Mouse (Mus musculus) T-cell, adult 2 months (primary cell): ENCODE results near the gene Bdh2.
A peak's percentile ranks its signal among the peaks of the same experiment; 100 is the strongest.

Experiments
- DNase-seq: peaks from one replicate; pipeline ENCODE4 v3.0.0; 2022; ENCODE audit warnings: low spot score

Gene Bdh2

DNA sequence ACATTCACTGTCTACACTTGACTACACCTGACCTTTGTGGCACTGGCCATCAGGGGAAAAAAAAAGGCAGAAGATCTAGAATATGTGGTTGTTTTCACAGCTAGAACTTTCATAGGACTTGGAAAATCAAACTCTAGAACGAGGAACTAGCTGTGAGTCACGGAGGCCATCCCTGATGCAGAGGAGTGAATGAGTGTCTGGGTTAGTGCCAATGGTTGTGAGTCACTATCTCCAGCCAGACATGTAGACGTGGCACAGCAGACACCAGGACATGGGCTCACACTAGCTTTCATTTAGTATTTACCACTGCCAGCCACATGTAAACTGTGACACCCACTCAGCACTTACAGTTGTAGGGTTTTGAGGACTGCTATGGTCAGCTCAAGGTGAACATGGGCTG is 17.5 kb downstream of the Bdh2 start:
- DNase-seq, result no peak

DNA sequence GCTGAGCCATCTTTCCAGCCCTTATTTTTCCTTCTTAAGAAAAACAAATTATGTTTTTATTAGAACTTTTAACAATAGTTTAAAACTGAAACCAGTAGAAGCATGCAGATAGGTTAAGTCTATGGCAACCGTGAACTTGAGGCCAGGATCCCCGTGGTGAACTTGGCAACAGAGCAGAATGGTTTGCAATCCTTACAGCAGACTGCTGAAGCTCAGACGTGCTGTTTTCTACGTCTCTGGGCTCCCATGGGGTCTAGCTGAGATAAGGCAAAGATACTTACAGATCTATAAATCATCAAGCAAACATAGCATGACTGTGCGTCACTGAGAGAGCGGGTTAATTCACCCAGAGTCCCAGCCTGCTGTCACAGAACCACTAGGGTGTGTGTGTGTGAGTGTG is 19.1 kb downstream of the Bdh2 start:
- DNase-seq, result no peak

DNA sequence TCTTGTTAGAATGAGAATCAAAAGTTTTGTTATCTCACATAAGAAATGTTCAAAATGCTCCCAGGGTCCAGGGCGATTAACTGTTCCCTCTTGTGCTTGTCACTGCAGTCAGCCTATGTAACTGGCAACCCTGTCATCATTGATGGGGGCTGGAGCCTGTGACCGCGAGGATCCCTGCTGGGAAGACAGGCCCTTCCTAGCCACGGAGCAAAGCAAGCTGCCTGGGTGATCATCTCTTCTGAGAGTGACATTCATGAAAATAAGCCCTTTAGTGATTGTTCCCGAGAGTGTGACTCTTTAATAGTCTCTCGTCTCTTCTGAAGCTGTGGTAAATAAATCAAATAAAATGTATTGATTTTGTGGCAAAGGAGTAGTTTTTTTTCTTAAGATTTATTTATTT is 23.0 kb downstream of the Bdh2 start:
- DNase-seq, result no peak

DNA sequence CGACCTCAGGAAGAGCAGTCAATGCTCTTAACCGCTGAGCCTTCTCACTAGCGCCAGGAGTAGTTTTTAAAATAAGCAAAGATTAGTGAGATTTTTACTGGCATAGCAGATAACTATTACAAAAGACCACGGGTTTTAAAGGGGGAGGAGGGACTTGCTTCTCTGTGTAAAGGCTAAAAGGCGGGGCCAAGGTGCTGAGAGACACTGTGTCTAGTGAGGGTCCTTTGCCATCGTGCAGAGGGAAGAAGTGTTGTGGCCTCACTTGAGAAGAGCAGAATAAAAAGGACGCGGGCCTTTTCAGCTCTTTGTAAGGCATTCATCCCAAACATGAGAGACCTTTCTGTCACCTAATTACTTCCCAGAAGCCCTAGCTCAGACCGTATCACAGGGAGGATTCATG is 23.5 kb downstream of the Bdh2 start:
- no peak for DNase-seq

DNA sequence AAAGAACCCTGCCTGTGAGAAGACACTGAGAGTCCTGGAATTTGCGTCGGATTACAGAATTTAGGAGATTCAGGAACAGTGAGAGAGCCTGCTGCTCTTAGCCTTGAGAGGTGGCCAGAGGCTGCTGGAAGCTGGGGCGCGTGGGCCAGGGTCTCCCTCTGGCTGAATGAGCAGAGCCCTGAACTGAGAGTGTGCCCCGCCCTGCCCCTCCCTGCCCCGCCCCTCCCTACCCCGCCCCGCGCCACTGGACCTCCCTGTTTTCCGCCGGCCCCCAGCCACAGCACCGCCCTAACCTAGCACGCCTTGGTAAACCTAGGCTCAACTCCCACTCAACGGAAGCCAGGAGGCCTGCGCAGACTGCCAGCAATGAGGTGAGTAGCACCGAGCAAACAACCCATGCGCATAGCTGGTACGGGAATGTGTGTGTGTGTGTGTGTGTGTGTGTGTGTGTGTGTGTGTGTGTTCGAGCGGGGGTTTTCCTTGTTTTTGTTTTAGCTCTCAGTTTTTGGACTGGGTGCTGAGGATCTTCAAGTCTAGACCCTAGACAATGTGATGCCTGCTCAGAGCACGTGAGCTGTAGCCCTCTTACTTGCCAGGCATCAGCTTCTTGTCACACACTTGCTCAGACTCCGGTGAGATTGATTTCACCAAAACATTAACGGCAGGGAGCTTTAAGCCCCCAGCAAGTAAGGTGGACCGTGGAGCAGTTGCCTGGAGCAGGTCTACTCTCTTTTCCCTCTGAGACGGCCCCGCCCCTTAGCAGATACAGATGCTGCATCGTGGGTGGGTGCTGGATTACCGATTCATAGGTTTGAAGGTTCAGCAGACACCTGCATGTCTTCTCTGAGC is 26.6 kb downstream of the Bdh2 start, which contains the start of gene Slc9b2:
TSS of gene Slc9b2 (plus strand) at position 290 of the 849 bp plus-strand sequence.
- peak; percentile 58 for DNase-seq

DNA sequence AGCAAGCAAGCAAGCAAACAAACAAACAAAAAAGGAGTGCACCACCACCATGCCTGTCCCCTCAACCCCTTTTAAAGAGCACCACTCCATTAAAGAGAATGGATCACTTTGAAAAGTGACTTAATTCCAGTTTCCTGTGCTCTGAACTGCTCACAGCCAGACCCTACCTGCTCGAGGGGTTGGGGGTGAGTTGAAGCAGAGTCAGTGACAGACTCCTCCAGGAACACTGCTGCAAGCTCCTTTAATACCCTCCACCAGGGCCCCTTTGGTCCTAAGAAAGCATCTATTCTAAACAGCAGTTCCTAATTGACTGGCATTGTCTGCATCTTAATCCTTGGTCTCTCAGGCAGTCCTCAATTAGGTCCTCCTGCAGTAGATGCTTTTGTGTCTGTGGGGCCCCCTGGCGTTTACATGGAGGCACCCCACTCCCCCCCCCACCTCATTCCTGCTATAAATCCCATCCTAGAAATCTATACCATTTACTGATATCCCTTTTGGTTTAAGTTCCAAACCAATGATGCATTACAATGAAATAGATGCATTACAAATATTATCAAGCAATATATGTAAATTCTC is 32.0 kb downstream of the Bdh2 start:
- no peak for DNase-seq

DNA sequence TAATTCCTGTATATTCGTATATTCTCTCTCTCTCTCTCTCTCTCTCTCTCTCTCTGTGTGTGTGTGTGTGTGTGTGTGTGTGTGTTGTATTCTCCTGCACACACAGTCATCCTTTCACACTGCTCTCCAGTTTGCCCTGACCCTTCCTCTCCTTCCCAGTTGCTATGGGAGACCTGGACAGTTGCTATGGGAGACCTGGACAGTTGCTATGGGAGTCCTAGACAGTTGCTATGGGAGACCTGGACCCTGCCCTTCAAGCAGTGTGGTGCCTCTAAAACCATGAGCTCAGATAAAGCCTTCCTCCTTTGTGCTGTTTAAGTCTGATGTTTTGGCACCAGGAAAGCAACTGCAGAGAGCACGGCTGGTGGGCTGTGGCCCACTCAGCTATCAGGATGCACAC is 32.7 kb downstream of the Bdh2 start:
- DNase-seq, result no peak

DNA sequence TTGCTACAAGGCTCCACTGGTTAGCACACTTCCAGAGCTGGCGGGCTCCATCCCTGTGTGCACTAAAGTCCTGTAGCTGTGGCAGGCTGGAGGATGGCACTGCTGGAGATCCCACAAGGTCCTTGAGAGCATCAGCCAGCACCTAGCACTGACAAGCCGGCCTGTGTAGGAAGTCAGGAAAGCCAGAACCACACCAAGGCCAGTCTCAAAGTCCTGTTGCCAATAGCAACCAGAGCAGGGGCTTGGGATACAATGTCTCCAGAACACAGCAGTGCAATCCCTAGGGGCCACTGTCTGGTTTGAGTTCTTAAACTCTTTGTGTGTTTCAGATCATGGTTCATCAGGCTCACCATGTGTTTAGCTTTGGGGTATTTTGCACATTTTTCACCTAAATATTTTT is 33.8 kb downstream of the Bdh2 start:
- DNase-seq, result no peak

DNA sequence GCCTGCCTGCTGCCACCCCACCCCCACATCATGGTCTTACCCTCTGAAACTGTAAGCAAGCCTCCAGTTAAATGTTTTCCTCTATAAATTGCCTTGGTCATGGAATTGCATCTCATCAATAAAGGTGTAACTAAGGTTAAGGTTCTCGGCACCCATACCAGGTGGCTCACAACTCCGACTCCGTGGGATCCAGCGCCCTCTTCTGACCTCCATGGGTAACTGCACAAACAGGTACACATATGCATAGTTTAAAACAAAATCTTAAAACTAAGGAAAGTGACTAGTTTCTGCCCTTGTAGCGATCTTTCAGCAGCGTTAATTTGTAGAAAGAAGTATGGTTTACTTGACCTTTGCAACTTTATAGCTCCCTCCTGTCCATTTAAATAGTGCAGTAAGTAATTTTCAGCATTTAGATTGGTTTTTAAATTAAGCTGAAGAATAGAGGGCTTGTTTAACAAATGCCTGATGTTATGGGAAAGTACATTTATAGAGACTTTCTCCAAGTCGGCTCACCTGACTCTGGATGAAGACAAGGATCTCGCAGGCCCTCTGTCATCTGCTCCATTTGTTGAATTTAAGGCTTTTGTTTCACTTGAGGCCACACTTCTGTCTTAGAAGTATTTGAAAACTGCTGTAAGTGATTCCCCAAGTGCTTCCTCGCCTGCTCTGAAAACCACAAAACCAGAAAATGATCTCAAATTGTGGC is 34.9 kb downstream of the Bdh2 start:
- DNase-seq, result no peak

DNA sequence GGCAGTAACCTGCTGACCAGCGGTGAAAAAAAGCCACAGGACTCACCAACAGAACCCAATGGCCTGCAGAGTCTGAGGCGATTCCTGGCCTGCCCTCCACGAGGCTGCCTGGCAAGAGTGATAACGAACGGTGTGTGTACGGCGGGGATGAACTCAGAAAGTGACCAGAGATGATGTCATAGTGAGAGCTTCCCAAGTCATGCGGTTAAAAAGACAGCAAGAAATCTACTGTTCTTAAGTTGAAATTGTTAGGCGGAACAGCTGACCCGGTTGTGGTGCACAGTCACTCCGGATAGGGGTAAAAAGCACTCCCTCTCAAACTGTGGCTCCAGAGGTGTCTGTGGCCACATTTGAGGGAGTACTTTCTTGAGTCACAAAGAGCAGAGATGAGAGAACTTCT is 37.3 kb downstream of the Bdh2 start:
- no peak for DNase-seq

DNA sequence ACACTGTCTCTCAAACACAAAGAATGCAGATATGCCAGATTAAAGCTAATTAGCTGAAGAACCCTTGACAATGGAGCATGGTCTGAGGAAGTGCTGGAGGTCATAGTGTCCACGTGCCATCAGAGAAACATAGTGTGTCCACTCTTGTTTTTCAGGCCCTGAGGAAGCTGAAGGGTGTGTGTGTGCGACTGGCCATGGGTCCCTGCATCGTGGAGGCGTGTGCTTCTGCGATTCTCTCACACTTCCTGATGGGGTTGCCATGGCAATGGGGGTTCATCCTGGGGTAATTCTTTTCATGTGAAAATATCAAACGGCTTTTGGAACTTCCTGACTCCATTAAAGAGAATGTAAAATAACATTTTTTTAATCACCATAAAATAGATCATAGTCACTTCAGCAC is 43.3 kb downstream of the Bdh2 start:
- DNase-seq, result no peak

DNA sequence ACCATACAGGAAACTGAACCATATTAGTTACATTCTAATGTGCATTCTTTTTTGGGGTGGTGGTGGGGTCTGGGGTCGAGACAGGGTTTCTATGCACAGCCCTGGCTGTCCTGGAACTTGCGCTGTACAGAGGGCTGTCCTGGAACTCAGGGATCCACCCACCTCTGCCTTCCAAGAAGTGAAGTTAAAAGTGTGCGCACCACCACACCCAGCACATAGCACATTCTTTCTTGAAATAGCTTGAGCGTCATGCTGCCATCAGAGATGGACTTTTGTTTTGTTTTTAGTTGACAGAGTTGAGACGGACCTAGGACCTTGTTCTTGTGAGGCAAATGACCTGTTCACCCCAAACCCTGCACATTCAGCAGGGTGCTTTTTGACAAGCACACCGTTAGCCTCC is 46.2 kb downstream of the Bdh2 start:
- no peak for DNase-seq

DNA sequence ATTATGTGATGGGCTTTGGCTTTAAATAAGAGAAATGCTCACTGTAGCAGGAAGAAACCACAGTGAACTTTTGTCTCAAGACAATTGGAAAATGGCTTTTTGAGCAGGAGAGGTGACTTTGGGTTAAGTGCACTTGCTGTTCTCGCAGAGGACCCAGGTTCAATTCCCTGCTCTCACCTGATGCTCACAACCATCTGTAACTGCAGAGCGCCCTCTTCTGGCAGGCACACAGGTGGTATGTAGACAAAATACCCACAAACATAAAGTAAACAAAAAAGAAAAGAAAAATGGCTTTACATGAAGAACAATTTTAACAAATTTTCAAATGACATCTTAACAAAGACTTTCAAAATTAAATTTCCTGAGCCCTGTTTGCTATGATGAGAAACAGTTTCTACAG is 46.6 kb downstream of the Bdh2 start:
- no peak for DNase-seq

DNA sequence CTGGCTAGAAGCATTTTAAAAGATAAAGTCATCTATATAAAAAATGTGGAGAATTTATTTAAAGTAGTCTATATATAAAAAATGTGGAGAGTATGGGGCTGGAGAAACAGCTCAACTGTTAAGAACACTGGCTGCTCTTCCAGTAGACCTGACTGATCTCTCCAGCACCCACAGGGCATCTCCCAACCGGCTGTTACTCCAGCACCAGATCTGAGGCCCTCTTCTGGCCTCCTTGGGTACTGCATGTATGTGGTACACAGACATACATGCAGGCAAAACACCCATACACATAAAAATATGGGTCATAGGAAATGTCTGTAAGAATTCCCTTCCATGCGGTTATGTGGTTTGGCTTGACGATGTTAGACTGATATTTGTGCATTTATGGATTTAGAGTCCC is 47.5 kb downstream of the Bdh2 start:
- DNase-seq, result peak; percentile 60

DNA sequence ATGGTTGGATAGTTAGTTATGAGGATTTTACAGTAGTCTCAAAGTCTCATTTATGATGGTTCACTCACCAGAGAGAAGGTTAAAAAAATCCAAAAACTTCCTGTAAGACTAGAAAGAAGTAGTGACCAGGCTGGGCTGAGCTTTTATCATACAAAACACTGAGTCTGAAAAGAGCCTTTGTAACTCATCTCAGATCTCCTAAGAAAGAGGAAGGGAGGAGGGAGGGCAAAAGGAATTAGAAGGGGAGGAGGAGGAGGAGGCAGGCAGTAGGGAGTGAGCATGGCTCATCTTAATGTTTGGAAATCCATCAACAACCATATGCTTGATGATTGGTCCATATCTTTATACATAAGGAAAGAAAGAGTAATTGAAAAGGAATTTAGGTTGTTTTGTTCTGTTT is 51.7 kb downstream of the Bdh2 start:
- DNase-seq, result no peak

DNA sequence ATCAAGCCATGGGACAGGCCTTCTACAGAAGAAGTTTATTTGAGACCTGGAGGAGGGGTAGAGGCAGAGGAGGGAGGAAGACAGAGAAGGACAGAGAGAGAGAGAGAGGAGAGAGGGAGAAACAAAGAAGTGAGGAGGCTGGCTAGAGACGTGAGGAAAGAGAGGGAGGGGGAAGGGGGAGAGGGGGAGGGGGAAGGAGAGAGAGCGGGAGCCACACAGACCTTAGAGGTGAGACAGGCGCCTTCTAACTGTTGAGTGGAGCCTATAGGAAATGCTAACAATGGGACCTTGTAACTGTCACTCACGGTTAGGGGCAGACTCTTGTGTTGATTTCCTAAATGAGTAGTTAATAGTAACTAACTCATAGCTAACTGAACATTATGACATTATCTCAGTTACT is 52.7 kb downstream of the Bdh2 start:
- no peak for DNase-seq

DNA sequence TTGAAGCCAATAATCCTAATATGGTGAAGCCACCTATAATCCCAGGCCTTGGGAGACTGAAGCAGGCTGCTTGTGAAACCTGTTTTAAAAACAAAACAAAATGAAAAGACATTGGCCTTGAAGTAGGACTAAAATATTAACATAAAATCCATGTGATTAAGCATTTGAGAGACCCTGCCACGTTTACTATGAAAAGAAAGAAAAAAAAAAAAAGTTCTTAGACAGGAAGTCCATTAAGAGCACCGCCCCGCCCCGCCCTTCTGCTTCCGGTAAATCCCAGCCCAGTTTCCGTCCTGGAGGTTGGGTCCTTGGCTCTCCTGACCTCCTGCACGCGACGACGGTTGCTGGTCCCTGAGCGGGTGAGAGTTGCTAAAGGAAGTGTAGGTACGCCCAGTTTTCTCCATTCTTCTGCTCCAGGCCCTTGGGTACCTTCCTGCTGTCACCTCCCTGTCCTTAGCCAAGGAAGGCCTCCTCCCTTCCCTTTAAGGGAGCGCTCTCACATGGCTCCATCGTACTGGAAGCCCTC is 66.8 kb downstream of the Bdh2 start, which contains the start of gene Slc9b1:
TSS of gene Slc9b1 (plus strand) at position 291 of the 526 bp plus-strand sequence.
- DNase-seq, result no peak

DNA sequence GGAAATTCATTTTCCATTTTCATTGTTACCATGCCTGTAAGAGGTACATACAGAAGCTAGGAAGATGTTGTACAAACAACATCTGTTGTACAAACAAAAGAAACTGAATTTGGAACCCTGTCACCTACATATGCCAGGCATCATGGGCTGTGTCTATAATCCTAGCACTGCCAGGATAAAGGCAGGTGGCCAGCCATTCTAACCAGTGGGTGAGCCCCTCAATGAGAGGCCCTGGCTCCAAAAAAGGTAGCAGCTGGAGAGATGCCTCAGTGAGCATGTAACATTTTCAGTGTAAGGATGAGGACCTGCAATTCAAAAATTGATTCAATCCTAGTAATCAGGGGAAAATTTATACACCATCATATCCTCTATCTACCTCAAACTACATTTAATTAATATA is 68.0 kb downstream of the Bdh2 start:
- DNase-seq, result no peak

DNA sequence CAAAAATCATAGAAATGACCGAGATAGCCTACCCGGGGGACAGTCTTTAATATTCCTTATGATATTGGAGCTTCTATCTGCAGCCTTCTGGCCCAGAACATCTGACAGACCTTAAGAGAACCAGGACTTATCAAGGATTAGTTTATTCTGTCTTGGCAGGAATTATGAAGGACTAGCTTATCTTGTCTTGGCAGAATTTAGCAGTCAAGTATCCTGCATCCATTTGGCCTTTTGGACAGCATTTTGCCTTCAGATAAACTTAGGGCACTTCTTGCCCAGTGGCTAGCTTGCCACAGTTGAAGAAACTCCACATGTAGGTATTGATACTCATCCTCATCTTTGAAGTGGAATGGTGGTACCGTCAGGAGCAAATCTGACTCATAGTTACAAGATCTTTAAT is 70.8 kb downstream of the Bdh2 start:
- no peak for DNase-seq
